Mouse (Mus musculus) spleen, adult 12 weeks (tissue): ENCODE measurements around the gene Cdyl2.

Experiments used
- DNase-seq: peaks from one replicate; pipeline ENCODE4 v3.0.0; 2022; ENCODE audit warnings: low spot score

Cdyl2 gene

DNA sequence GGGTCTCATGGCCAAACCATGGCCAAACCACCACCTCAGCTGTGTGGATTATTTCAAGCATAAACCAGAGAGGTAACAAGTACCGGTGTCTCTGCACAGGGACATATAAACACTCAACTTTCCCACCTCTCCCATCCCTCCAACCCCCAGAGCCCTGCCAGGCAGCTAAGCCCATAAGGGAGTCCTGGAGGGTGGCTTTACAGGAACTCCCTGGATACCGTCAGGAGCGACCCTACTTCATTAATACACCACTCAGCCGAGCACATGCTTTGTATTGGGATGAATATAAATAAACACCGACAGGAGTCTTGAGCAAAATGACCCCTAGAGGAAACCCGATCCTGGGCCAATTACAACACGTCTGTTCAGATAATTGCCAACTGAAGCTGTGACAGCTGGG is 194.0 kb downstream of the Cdyl2 start:
- no peak for DNase-seq

DNA sequence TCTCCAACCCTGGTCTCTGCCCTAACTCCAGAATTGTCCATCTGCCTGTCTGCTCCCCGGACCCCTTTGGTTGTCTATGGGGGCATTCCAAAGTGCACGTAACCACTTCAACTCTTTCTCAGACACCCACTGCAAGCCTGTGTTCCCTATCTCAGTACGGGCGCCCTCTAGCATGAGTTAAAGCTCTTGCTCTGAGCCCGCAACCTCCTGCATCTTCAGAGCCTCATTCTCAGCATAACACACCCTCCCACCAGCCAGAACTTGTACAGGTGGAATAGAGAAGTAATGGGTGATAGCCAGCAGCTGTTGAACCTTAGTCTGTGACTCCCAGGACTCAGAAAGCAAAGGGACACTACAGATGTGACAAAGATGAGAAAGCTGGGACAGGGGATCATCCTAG is 196.0 kb downstream of the Cdyl2 start:
- DNase-seq: no peak

DNA sequence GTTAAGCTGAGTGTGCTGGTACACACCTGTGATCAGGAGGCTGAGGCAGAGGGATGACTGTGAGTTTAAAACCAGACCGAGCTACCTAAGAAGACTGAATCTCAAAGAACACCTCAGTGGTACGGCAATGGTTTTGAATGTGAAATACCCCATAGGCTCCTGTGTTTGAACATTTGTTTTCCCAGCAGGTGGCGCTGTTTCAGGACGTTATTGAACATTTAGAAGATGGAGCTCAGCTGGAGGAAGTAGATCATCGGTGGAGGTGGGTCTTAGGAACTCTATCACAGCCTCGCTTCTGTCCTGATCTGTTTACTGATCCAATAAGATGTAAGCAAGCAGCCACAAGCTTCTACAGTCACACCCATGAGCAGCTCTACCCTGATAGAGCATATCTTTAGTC is 199.7 kb downstream of the Cdyl2 start:
- DNase-seq: no peak

DNA sequence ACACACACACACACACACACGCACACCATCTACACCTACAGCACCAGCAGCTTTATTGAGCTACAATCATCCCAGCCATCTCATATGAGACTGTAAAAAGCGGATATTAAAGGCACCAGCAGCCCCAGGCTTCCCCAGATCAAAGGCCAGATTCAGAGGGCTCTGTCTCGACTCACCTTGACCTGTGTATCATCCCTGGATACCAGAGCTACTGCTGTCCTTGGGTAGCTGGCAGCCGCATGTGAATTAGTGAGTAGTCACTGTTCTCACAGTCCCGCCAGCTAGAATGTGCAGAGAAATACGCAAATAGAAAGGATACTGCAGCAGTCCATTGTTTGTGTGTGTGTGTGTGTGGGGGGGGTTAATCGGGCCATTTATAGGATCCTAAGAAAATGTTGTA is 204.1 kb downstream of the Cdyl2 start:
- no peak for DNase-seq

DNA sequence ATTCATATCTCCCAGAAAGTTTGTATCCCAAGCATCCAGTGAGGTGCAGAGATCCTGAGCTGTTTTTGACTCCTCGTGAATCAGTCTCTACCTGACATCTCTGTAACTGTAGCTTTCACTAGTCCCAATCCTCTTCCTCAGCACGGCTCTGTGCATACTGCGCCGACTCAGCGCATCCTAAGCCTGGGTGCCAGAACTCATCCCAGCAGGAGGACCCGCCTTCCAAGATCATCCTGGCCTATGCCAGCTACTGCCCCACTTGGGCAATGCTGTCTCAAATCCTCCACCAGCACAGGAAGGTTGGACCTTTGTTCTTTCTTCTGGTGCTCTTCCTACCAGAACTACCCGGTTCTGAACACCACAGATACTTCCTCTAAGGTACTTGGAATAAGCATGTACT is 207.9 kb downstream of the Cdyl2 start:
- no peak for DNase-seq
